Mouse (Mus musculus) embryonic facial prominence, embryonic 13.5 days (tissue): Measurements from ENCODE around the gene Gstt2. TPM values are rescaled to one million over a fixed set of nuclear protein-coding genes. Genes with fewer than 3 reads are reported as not detected.
A peak's percentile ranks its signal among the peaks of the same experiment; 100 is the strongest.
"Not testable (repeated sequence)": the region's sequence is repeated elsewhere in the genome, so short reads cannot be mapped to it uniquely, and the experiment has no call there.

Experiments used
- ATAC-seq: fragments of 200-750 bp; cut with Nextera tagmentation; 2 replicates; pipeline ENCODE4 v1.8.0; 2017; ENCODE audit warnings: low read depth; ENCODE audit not compliant: insufficient number of reproducible peaks, insufficient read depth, low FRiP score, low TSS enrichment
- H3K27ac ChIP-seq: fragments of 300-500 bp; sonication (generic); 2 replicates; pipeline ENCODE4 v1.5.1; 2015; ENCODE audit warnings: moderate library complexity, mild to moderate bottlenecking, inconsistent platforms
- H3K27me3 ChIP-seq: fragments of 300-500 bp; sonication (generic); 2 replicates; pipeline ENCODE4 v1.6.1; 2015; ENCODE audit warnings: mild to moderate bottlenecking, inconsistent platforms
- H3K36me3 ChIP-seq: fragments of 300-500 bp; sonication (generic); 2 replicates; pipeline ENCODE4 v1.6.1; 2015; ENCODE audit warnings: mild to moderate bottlenecking, inconsistent platforms
- H3K4me1 ChIP-seq: fragments of 300-500 bp; sonication (generic); 2 replicates; pipeline ENCODE4 v1.6.1; 2015; ENCODE audit warnings: inconsistent platforms
- H3K4me2 ChIP-seq: fragments of 300-500 bp; sonication (generic); 2 replicates; pipeline ENCODE4 v1.6.1; 2015; ENCODE audit warnings: moderate library complexity, mild to moderate bottlenecking, inconsistent platforms
- H3K4me3 ChIP-seq: fragments of 300-500 bp; sonication (generic); 2 replicates; pipeline ENCODE4 v1.5.1; 2015; ENCODE audit warnings: mild to moderate bottlenecking, inconsistent platforms
- H3K9ac ChIP-seq: fragments of 300-500 bp; sonication (generic); 2 replicates; pipeline ENCODE4 v1.6.1; 2015; ENCODE audit warnings: mild to moderate bottlenecking, inconsistent platforms
- H3K9me3 ChIP-seq: fragments of 300-500 bp; sonication (generic); 2 replicates; pipeline ENCODE4 v1.6.1; 2016; ENCODE audit warnings: inconsistent platforms
- WGBS: fragments of 180-500 bp; shearing (Covaris S2); methylation state at CpG from one replicate; pipeline ENCODE4 v1.1.7; 2015; ENCODE audit warnings: mixed read lengths; 5-methylcytosine and 5-hydroxymethylcytosine counted together
- polyA plus RNA-seq: library from polyadenylated mRNA; unstranded; fragments of >200 nt; fragmentation: Nextera tagmentation; extraction: Ambion mirVana; gene quantifications from 2 replicates; pipeline ENCODE4 v1.2.1, GENCODE M21; 2015

Gstt2 gene
- polyA plus RNA-seq, 1 experiment from 2014 or later = 5.9 TPM

- peak overlapping the region; percentile 67 for H3K4me2 ChIP-seq
- H3K27ac ChIP-seq = peak overlapping the region; percentile 71
- WGBS = 34% methylated on average over 10 of the region's 10 CpGs
- no peak for ATAC-seq
- H3K4me1 ChIP-seq = peaks cover 12% of the 10 kb centered on the region
- no peaks in the 10 kb centered on the region for H3K27me3 ChIP-seq
- no peaks in the 10 kb centered on the region for H3K36me3 ChIP-seq
- H3K9ac ChIP-seq = peak overlapping the region; percentile 59; the same call in 1 of the 2 replicates
- H3K9me3 ChIP-seq = no peaks in the 10 kb centered on the region
- peak overlapping the region; percentile 36 for H3K4me3 ChIP-seq
Observed at GRCm38 (mm10) chr10:75872025-75872914, 35.0 kb upstream of the Gstt2 start.

GRCm38 (mm10) chr10:75861587-75861986 is 24.4 kb upstream of the Gstt2 start:
- Histone ChIP-seq H3K27ac (no peak overlapping the region), H3K27me3 (no peaks in the 10 kb centered on the region), H3K9me3 (no peaks in the 10 kb centered on the region), H3K4me3 (no peak overlapping the region), H3K4me2 (no peak overlapping the region), H3K9ac (no peak overlapping the region), H3K4me1 (peaks cover 29% of the 10 kb centered on the region), H3K36me3 (peaks cover 19% of the 10 kb centered on the region)
- ATAC-seq = no peak
- WGBS = 78% methylated on average over 5 of the region's 5 CpGs

GRCm38 (mm10) chr10:75860746-75861145 is 23.5 kb upstream of the Gstt2 start:
- H3K4me1 ChIP-seq = peaks cover 29% of the 10 kb centered on the region
- peaks cover 19% of the 10 kb centered on the region for H3K36me3 ChIP-seq
- no peaks in the 10 kb centered on the region for H3K9me3 ChIP-seq
- H3K4me2 ChIP-seq = peak overlapping the region; percentile 80
- no peak for ATAC-seq
- H3K27ac ChIP-seq = peak overlapping the region; percentile 95
- no peaks in the 10 kb centered on the region for H3K27me3 ChIP-seq
- 30% methylated on average over 7 of the region's 7 CpGs for WGBS
- peak overlapping the region; percentile 90 for H3K9ac ChIP-seq
- H3K4me3 ChIP-seq = 0 out of 2 replicates have a peak overlapping the region, but pooled peaks have one; percentile 72

GRCm38 (mm10) chr10:75859786-75860470 is 22.7 kb upstream of the Gstt2 start, which contains the start of gene Mif:
Mif (minus strand) TSS chr10:75860240.
- Histone ChIP-seq H3K27ac (peak within 1 kb of the TSS; percentile 95), H3K4me1 (peaks cover 29% of the 10 kb centered on the region), H3K4me3 (peak within 1 kb of the TSS; percentile 72), H3K9ac (peak within 1 kb of the TSS; percentile 90), H3K4me2 (peak within 1 kb of the TSS; percentile 80), H3K36me3 (peaks cover 19% of the 10 kb centered on the region)
- not testable (repeated sequence) for H3K9me3 ChIP-seq, H3K27me3 ChIP-seq
- peak; percentile 96 for ATAC-seq
- WGBS = under 1% methylated on average over 46 of the region's 46 CpGs

- Histone ChIP-seq H3K4me2 (peak overlapping the region; percentile 80), H3K9ac (peak overlapping the region; percentile 90), H3K4me1 (peaks cover 29% of the 10 kb centered on the region), H3K27me3 (no peaks in the 10 kb centered on the region), H3K36me3 (peaks cover 19% of the 10 kb centered on the region), H3K4me3 (peak overlapping the region; percentile 72), H3K27ac (peak overlapping the region; percentile 95), H3K9me3 (no peaks in the 10 kb centered on the region)
- 3% methylated on average over 27 of the region's 27 CpGs for WGBS
- ATAC-seq = peak; percentile 59
Observed at GRCm38 (mm10) chr10:75859107-75859746, 22.0 kb upstream of the Gstt2 start.

- H3K9me3 ChIP-seq = no peaks in the 10 kb centered on the region
- H3K27me3 ChIP-seq = no peaks in the 10 kb centered on the region
- peaks cover 19% of the 10 kb centered on the region for H3K36me3 ChIP-seq
- 96% methylated on average over 4 of the region's 4 CpGs for WGBS
- H3K4me2 ChIP-seq = no peak overlapping the region
- H3K4me3 ChIP-seq = no peak overlapping the region
- no peak overlapping the region for H3K27ac ChIP-seq
- ATAC-seq = no peak
- H3K9ac ChIP-seq = no peak overlapping the region
- peaks cover 29% of the 10 kb centered on the region for H3K4me1 ChIP-seq
Observed at GRCm38 (mm10) chr10:75857598-75857997, 20.4 kb upstream of the Gstt2 start.

GRCm38 (mm10) chr10:75856976-75857375 is 19.8 kb upstream of the Gstt2 start:
- no peak for ATAC-seq

GRCm38 (mm10) chr10:75856155-75856907 is 19.1 kb upstream of the Gstt2 start:
- Histone ChIP-seq H3K4me3 (no peak overlapping the region), H3K36me3 (peaks cover 19% of the 10 kb centered on the region), H3K9me3 (no peaks in the 10 kb centered on the region), H3K27ac (no peak overlapping the region), H3K4me2 (no peak overlapping the region), H3K27me3 (no peaks in the 10 kb centered on the region), H3K9ac (no peak overlapping the region), H3K4me1 (peaks cover 34% of the 10 kb centered on the region)
- WGBS = 77% methylated on average over 11 of the region's 11 CpGs
- no peak for ATAC-seq

More at GRCm38 (mm10) chr10:75856976-75857375, 19.8 kb upstream of the Gstt2 start:
- H3K27me3 ChIP-seq = no peaks in the 10 kb centered on the region
- H3K4me3 ChIP-seq = no peak overlapping the region
- peaks cover 29% of the 10 kb centered on the region for H3K4me1 ChIP-seq
- no peak overlapping the region for H3K27ac ChIP-seq
- H3K9ac ChIP-seq = no peak overlapping the region
- no peaks in the 10 kb centered on the region for H3K9me3 ChIP-seq
- H3K36me3 ChIP-seq = peaks cover 19% of the 10 kb centered on the region
- 75% methylated on average over 3 of the region's 3 CpGs for WGBS
- H3K4me2 ChIP-seq = no peak overlapping the region

GRCm38 (mm10) chr10:75855416-75855981 is 18.3 kb upstream of the Gstt2 start:
- no peak overlapping the region for H3K27ac ChIP-seq
- no peak overlapping the region for H3K9ac ChIP-seq
- no peaks in the 10 kb centered on the region for H3K9me3 ChIP-seq
- no peak overlapping the region for H3K4me3 ChIP-seq
- H3K4me2 ChIP-seq = no peak overlapping the region
- ATAC-seq = no peak
- 87% methylated on average over 15 of the region's 15 CpGs for WGBS
- no peaks in the 10 kb centered on the region for H3K27me3 ChIP-seq
- peaks cover 19% of the 10 kb centered on the region for H3K36me3 ChIP-seq
- H3K4me1 ChIP-seq = peaks cover 34% of the 10 kb centered on the region

GRCm38 (mm10) chr10:75854791-75855190 is 17.6 kb upstream of the Gstt2 start:
- no peak for ATAC-seq
- Histone ChIP-seq H3K4me2 (no peak overlapping the region), H3K27ac (no peak overlapping the region), H3K27me3 (no peaks in the 10 kb centered on the region), H3K4me1 (peaks cover 33% of the 10 kb centered on the region), H3K4me3 (no peak overlapping the region), H3K9me3 (no peaks in the 10 kb centered on the region), H3K36me3 (peaks cover 19% of the 10 kb centered on the region), H3K9ac (no peak overlapping the region)
- WGBS = 85% methylated on average over 6 of the region's 6 CpGs
